Mouse (Mus musculus) heart, embryonic 15.5 days (tissue): ENCODE measurements around the gene Mroh2a. TPM values are rescaled to one million over a fixed set of nuclear protein-coding genes. Genes with fewer than 3 reads are reported as not detected.
A peak's percentile ranks its signal among the peaks of the same experiment; 100 is the strongest.

ENCODE experiments used
- ATAC-seq: fragments of 200-750 bp; cut with Nextera tagmentation; replicated peaks from 2 replicates; pipeline ENCODE4 v1.8.0; 2017; ENCODE audit warnings: low read depth, moderate TSS enrichment; ENCODE audit not compliant: insufficient number of reproducible peaks, insufficient read depth, low FRiP score
- H3K27ac ChIP-seq: fragments of 300-500 bp; sonication (generic); 2 replicates; pipeline ENCODE4 v1.5.1; 2015; ENCODE audit warnings: mild to moderate bottlenecking, inconsistent platforms
- H3K27me3 ChIP-seq: fragments of 300-500 bp; sonication (generic); 2 replicates; pipeline ENCODE4 v1.6.1; 2015; ENCODE audit warnings: inconsistent platforms
- H3K36me3 ChIP-seq: fragments of 300-500 bp; sonication (generic); 2 replicates; pipeline ENCODE4 v1.6.1; 2015; ENCODE audit warnings: mild to moderate bottlenecking, inconsistent platforms
- H3K4me1 ChIP-seq: fragments of 300-500 bp; sonication (generic); replicated peaks from 2 replicates; pipeline ENCODE4 v1.6.1; 2015; ENCODE audit warnings: inconsistent platforms
- H3K4me2 ChIP-seq: fragments of 300-500 bp; sonication (generic); 2 replicates; pipeline ENCODE4 v1.6.1; 2015; ENCODE audit warnings: inconsistent platforms, mild to moderate bottlenecking, moderate library complexity
- H3K4me3 ChIP-seq: fragments of 300-500 bp; sonication (generic); 2 replicates; pipeline ENCODE4 v1.5.1; 2015; ENCODE audit warnings: mild to moderate bottlenecking, inconsistent platforms
- H3K9ac ChIP-seq: fragments of 300-500 bp; sonication (generic); 2 replicates; pipeline ENCODE4 v1.6.1; 2015; ENCODE audit warnings: mild to moderate bottlenecking, inconsistent platforms
- H3K9me3 ChIP-seq: fragments of 300-500 bp; sonication (generic); replicated peaks from 2 replicates; pipeline ENCODE4 v1.6.1; 2016; ENCODE audit warnings: inconsistent platforms
- WGBS: fragments of 180-500 bp; shearing (Covaris S2); methylation state at CpG from one replicate; pipeline ENCODE4 v1.1.7; 2015; ENCODE audit warnings: mixed read lengths; 5-methylcytosine and 5-hydroxymethylcytosine counted together
- polyA plus RNA-seq: library from polyadenylated mRNA; unstranded; fragments of >200 nt; fragmentation: Nextera tagmentation; extraction: Ambion mirVana; gene quantifications from 2 replicates; pipeline ENCODE4 v1.2.1, GENCODE M21; 2015

Gene Mroh2a
- polyA plus RNA-seq, 1 experiment from 2014 or later: 0.60 TPM

DNA sequence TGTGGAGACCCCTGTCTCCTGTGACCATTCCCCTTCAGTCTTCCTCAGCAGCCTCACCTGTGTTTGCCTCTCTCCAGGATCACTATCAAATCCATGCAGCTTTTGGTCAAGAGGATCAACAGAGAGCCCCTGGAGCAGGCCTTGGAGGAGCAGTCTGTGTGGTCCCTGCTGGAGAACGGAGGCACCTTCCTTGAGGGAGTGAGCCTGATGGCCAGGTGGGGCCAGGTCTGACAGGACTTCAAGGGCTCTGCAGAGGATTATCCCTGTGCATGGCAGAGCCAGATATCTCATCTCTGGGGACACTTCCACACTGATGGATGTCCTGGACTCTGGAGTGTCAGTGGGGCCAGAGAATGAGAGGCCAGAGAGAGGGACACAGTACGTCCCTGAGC is 28.7 kb downstream of the Mroh2a start:
- no peak overlapping the region for H3K9ac ChIP-seq
- H3K27ac ChIP-seq: no peak overlapping the region
- 0 out of 2 replicates have a peak, but pooled peaks have one; percentile 3 for ATAC-seq
- H3K36me3 ChIP-seq: no peaks in the 10 kb centered on the region
- H3K4me3 ChIP-seq: no peak overlapping the region
- peaks cover 14% of the 10 kb centered on the region for H3K4me1 ChIP-seq
- no peak overlapping the region for H3K4me2 ChIP-seq
- WGBS: 55% methylated on average over 2 of the region's 2 CpGs
- no peaks in the 10 kb centered on the region for H3K27me3 ChIP-seq
- H3K9me3 ChIP-seq: peaks cover 16% of the 10 kb centered on the region

DNA sequence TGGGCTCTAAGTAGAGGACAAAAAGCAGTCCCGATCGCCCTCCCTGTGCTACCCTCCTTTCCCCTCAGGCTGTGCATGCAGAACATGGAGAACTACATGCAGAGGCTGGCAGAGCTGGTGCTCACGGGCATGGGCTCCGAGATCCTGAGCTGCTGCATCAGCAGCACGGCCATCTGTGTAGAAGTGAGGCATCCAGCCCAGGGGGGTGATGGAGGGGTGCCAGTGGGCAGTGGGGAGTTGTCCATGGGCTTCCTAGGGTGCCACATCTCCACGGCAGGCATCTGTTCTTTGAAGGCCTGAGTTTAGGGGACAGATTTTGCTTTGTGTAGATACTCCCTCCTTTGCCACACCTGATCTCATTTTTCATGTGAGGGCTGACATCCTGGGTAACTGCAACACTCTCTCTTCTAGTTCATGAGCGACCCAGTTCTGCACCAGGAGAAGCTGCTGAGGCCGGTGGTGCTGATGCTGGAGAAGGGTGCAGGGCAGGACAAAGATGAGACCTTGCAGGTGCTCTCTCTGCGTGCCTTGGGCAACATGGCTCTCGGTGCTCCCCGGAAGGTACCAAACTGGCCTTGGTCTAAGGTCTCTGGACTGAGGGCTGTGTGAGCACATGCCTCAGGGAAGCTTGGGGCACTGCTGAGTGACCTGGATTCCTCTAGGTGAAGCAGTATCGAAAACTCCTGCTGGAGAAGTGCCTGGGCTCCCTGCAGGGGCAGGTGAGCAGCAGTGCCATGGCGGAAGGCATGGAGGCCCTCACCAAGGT is 29.4 kb downstream of the Mroh2a start:
- H3K4me3 ChIP-seq: no peak overlapping the region
- no peak; the same call in 1 of the 2 replicates for ATAC-seq
- WGBS: 74% methylated on average over 13 of the region's 13 CpGs
- no peak overlapping the region for H3K27ac ChIP-seq
- H3K27me3 ChIP-seq: no peaks in the 10 kb centered on the region
- H3K9me3 ChIP-seq: peaks cover 9% of the 10 kb centered on the region; the same call in 1 of the 2 replicates
- no peak overlapping the region for H3K9ac ChIP-seq
- 0 out of 2 replicates have a peak, but pooled peaks cover 7% of the 10 kb centered on the region for H3K36me3 ChIP-seq
- peaks cover 14% of the 10 kb centered on the region for H3K4me1 ChIP-seq
- no peak overlapping the region for H3K4me2 ChIP-seq

DNA sequence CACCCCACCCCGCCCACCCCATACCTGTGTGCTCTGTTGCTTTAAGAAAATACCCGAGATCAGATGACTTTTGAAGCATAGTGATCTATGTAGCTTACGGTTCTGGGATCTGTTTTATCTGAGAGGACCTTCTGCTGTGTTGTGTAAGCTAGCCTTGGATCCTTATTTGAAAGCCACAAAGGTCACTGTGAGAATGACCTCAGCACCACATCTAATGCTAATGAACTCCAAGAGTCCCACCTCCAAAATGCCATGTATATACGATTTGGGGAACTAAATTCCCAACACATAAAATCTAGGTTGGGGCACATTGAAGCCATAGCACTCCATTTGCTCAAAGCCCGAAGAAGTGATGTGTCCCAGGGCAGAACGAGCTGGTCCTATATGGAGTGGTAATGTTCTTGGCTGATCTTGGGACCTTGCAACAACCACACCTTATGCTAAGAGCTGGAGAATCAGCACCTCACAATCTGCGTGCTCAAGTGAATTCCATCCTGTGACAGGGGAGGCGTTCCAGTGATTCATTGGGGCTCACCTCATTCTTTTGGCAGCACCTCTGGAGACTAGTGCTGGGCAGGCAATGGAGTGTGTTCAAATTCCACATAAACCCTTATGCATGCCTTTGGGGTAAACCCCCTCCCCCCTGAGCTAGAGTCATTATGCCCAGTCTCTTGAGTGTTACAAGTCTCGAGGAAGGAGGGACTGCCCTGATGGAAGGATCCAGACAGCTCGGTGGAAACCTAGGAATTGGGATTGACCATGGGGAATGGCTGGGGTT is 30.3 kb downstream of the Mroh2a start:
- 71% methylated on average over 10 of the region's 10 CpGs for WGBS
- peaks cover 16% of the 10 kb centered on the region for H3K4me1 ChIP-seq
- 0 out of 2 replicates have a peak, but pooled peaks cover 12% of the 10 kb centered on the region for H3K36me3 ChIP-seq
- ATAC-seq: no peak
- no peaks in the 10 kb centered on the region for H3K27me3 ChIP-seq
- H3K9me3 ChIP-seq: peaks cover 6% of the 10 kb centered on the region; the same call in 1 of the 2 replicates
- H3K9ac ChIP-seq: no peak overlapping the region
- no peak overlapping the region for H3K4me3 ChIP-seq
- no peak overlapping the region for H3K27ac ChIP-seq
- no peak overlapping the region for H3K4me2 ChIP-seq

DNA sequence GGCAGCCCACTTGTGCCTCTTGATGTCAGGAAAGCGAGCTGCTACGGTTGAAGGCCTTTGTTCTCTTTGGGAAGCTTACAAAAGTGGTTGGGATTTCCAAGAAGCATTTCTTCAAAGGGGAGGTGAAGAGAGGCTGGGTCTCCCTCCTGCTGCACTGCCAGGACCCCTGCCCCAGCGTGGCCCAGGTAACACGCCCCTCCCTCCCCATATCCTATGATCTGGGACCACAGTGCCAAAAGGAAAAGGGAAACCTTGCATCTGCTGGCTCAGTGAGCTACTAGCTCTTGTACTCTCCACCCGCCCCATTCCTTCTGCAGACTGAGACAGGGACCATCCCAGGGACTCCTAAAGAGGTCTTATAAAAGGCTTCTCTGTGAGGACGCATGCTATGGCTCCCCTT is 30.9 kb downstream of the Mroh2a start:
- peaks cover 18% of the 10 kb centered on the region for H3K36me3 ChIP-seq
- no peak overlapping the region for H3K9ac ChIP-seq
- H3K4me2 ChIP-seq: no peak overlapping the region
- H3K9me3 ChIP-seq: 0 out of 2 replicates have a peak, but pooled peaks cover 3% of the 10 kb centered on the region
- H3K4me1 ChIP-seq: peaks cover 22% of the 10 kb centered on the region
- no peak overlapping the region for H3K27ac ChIP-seq
- WGBS: 74% methylated on average over 6 of the region's 6 CpGs
- no peak overlapping the region for H3K4me3 ChIP-seq
- no peak for ATAC-seq
- H3K27me3 ChIP-seq: no peaks in the 10 kb centered on the region

DNA sequence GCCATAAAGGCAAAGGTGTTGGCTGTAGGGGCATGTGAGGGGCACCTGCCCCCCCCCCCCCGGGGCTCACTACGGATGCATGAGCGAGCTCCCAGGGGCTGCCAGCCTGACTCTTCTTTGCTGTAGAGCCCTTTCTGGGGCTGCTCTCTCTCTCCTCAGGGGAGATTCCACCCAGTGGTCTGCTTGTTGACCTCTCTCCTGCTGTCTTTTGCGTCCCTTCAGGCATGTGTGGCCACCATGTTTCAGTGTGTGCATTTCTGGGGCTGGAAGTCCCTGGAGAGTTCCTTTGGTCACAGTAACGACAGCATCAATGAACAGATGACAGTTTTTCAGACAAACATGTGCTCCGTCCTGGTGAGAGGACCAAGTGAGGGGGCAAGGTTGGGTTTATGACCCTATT is 31.6 kb downstream of the Mroh2a start:
- H3K36me3 ChIP-seq: peaks cover 24% of the 10 kb centered on the region
- no peak overlapping the region for H3K4me2 ChIP-seq
- H3K4me3 ChIP-seq: no peak overlapping the region
- no peak overlapping the region for H3K9ac ChIP-seq
- 63% methylated on average over 6 of the region's 6 CpGs for WGBS
- H3K27ac ChIP-seq: no peak overlapping the region
- no peaks in the 10 kb centered on the region for H3K27me3 ChIP-seq
- peaks cover 23% of the 10 kb centered on the region for H3K4me1 ChIP-seq
- ATAC-seq: no peak
- 0 out of 2 replicates have a peak, but pooled peaks cover 3% of the 10 kb centered on the region for H3K9me3 ChIP-seq

DNA sequence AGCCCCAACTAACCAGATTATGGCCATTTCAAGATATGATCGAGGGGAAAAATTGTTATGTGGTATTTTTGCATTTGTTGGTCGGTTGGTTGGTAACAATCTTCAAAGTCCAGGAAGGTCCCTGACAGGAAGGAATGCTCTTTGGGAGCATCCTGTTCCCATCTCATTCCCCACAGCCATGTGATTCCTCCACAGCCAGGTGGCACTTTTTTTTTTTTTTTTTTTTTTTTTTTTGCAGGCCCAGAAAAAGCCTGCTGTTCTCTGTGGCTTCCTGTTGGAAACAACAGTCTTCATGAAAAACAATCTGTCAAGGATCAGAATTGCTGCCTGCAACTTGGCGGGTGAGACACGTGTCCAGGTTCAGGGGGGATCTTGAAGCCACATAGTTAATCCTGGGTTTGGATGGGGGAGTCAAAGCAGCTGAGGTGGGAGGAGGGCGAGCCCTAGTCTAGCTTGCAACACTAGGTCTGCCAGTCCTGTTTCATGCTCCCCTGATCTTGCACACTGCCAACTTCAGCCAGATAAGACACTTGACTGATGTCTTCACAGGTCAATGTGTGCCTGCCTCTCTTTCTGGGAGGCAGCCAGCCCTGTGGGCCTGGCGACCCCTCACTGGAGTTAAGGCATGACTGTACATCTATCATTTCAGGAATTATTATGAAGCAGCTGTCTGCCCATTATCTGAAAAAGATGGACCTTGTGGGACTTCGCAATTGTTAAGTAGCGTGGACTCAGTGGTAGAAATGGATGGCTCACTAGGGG is 32.3 kb downstream of the Mroh2a start:
- Histone ChIP-seq H3K27ac (no peak overlapping the region), H3K9me3 (0 out of 2 replicates have a peak, but pooled peaks cover 3% of the 10 kb centered on the region), H3K4me2 (no peak overlapping the region), H3K27me3 (no peaks in the 10 kb centered on the region), H3K4me3 (no peak overlapping the region), H3K9ac (no peak overlapping the region), H3K36me3 (peaks cover 31% of the 10 kb centered on the region), H3K4me1 (peaks cover 23% of the 10 kb centered on the region)
- ATAC-seq: 0 out of 2 replicates have a peak, but pooled peaks have one; percentile 0
- 58% methylated on average over 8 of the region's 8 CpGs for WGBS

DNA sequence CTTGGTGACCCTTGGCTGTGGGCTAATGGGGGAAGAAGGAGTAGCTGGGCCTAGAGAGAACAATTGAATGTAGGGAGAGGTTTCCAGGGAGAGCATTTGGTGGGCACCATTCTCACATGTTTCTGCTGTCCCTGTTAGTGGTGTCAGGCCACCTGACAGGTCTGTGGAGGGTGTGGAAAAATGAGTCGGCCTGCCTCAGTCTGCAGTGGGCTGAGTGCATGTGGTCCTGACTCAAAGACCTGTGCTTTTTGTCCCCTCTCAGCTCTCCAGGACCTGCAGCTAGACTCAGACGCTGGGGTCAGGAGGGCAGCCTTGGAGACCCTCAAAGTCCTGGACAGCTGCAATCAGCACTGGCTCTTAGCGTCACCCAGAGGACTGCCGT is 32.8 kb downstream of the Mroh2a start:
- no peak overlapping the region for H3K9ac ChIP-seq
- no peak overlapping the region for H3K4me3 ChIP-seq
- ATAC-seq: no peak
- H3K9me3 ChIP-seq: 0 out of 2 replicates have a peak, but pooled peaks cover 3% of the 10 kb centered on the region
- no peak overlapping the region for H3K4me2 ChIP-seq
- H3K27ac ChIP-seq: no peak overlapping the region
- H3K4me1 ChIP-seq: peaks cover 23% of the 10 kb centered on the region
- 69% methylated on average over 4 of the region's 4 CpGs for WGBS
- no peaks in the 10 kb centered on the region for H3K27me3 ChIP-seq
- H3K36me3 ChIP-seq: peaks cover 37% of the 10 kb centered on the region

DNA sequence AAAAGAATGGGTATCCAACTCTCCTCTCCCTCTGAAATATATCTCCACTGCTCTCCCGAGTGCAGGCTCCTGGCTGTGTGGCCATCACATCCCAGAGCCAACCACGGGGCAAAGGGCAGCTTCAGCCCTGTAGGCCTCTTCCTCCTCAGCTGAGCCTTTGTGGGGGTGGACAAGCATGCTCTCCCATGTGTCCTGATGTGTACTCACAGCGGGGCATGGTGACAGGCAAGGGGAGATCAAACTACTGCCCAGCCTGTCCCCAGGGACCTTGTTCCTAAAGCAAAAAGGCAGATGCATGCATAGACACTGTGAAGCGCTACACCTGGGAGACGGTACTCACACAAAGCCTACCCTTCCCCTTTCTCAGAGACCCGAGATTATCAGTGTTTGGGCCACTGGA is 33.3 kb downstream of the Mroh2a start:
- peaks cover 23% of the 10 kb centered on the region for H3K4me1 ChIP-seq
- ATAC-seq: no peak
- no peak overlapping the region for H3K9ac ChIP-seq
- H3K36me3 ChIP-seq: peaks cover 42% of the 10 kb centered on the region
- 70% methylated on average over 6 of the region's 6 CpGs for whole genome bisulfite sequencing
- no peak overlapping the region for H3K4me3 ChIP-seq
- no peaks in the 10 kb centered on the region for H3K27me3 ChIP-seq
- no peak overlapping the region for H3K27ac ChIP-seq
- H3K9me3 ChIP-seq: 0 out of 2 replicates have a peak, but pooled peaks cover 3% of the 10 kb centered on the region
- no peak overlapping the region for H3K4me2 ChIP-seq

DNA sequence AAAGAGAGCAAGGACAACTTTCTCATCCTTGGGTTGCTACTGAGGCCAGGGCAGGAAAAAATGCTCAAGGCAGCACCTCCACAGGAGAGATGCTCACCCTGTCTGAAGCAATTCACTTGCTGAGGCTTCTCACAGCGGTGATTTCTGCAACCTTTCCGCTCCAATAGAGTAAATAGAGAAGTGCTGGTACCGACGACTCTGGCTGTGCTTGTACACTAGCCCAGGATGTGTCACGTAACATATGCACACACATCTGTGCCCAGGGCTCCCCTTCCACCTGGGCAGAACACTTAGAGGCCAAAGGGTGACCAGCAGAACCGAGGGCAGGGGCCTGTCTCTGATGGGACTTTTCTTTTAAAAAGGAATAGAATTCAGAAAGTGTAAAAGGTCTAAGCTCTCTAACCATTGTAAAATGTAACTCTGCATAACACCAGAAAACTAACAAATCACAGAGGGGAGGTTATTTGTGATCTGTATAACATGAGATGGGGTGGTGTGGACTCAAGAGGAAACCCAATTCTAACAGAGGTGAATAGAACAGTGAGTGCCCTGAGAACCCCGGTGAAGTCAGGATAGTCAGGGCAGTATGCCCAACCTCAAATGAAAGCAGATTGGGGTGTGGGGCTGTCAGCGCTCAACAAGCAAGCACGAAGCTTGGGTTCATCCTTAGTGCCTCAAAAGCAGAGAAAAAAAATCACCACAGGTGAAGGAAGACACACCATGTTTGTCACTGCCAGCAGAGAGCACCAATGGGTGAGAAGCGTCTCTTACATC is 34.0 kb downstream of the Mroh2a start:
- ATAC-seq: no peak
- no peak overlapping the region for H3K4me2 ChIP-seq
- peaks cover 23% of the 10 kb centered on the region for H3K4me1 ChIP-seq
- H3K9me3 ChIP-seq: 0 out of 2 replicates have a peak, but pooled peaks cover 3% of the 10 kb centered on the region
- no peak overlapping the region for H3K9ac ChIP-seq
- WGBS: 82% methylated on average over 10 of the region's 10 CpGs
- H3K36me3 ChIP-seq: peaks cover 49% of the 10 kb centered on the region
- no peak overlapping the region for H3K4me3 ChIP-seq
- no peaks in the 10 kb centered on the region for H3K27me3 ChIP-seq
- H3K27ac ChIP-seq: no peak overlapping the region

DNA sequence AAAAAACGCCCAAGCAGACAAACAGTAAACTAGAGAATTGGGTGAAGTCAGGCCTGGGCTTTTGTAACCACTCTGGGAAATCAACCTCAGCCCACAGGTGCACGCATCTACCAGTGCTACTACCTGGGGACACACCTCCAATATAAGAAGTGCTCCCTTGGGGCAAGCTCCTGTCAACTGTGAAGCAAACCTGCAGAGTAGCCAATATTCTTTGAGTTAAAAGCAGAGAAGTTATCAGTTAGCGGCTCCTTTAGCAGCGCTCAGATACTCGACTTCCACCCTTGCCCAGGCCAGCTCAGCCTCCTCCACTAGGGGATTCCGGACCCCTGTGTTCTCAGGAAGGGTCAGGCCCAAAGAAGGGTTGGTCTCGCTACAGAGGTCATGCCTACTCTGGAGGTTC is 34.9 kb downstream of the Mroh2a start:
- H3K27me3 ChIP-seq: no peaks in the 10 kb centered on the region
- H3K4me2 ChIP-seq: no peak overlapping the region
- H3K27ac ChIP-seq: no peak overlapping the region
- no peaks in the 10 kb centered on the region for H3K9me3 ChIP-seq
- WGBS: 79% methylated on average over 7 of the region's 7 CpGs
- H3K4me3 ChIP-seq: no peak overlapping the region
- no peak overlapping the region for H3K9ac ChIP-seq
- peaks cover 23% of the 10 kb centered on the region for H3K4me1 ChIP-seq
- H3K36me3 ChIP-seq: peaks cover 58% of the 10 kb centered on the region
- ATAC-seq: no peak
